7 mouse cellular contexts compared by ENCODE assay signal in the genomic region with DNA sequence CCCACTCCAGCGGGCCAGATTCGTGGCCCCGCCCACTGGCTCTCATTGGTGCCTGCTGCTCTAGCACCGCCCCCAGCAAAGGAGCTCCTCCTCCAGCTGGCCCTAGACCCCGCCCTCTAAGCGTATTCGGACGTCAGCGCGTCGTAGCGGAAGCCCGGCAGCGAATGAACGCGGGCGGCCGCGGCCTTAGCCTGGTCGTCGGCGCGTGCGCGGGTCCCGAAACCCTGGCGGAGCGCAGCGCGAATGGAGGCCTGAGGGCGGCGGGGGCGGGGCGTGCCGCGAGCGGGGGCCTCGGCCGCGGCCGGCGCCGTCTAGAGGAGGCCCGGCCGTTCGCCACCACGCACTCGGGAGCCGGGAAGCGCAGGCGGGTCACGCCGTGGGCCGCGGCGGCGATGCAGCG. TPM values are rescaled to one million over a fixed set of nuclear protein-coding genes. Genes with fewer than 3 reads are reported as not detected.
DNase-seq lines count a peak whose midpoint lies in the region; ATAC-seq lines count a peak whose summit lies in the region.

A gene (plus strand): TSS at position 157 of the 400 bp plus-strand sequence.

- H3K4me1 ChIP-seq in embryonic facial prominence, embryonic 12.5 days: peaks cover 19% of the 10 kb centered on the region
- H3K4me1 ChIP-seq in limb, embryonic 11.5 days (ENCODE audit: control insufficient read depth, insufficient read depth, low read length): peaks cover 12% of the 10 kb centered on the region
- peaks cover 20% of the 10 kb centered on the region for H3K4me1 ChIP-seq in midbrain, embryonic 14.5 days (ENCODE audit: control insufficient read depth, insufficient read depth, low read length)

- peak within 1 kb of the TSS; percentile 76 for H3K4me2 ChIP-seq in embryonic facial prominence, embryonic 12.5 days (replicated peaks)
- H3K4me2 ChIP-seq in limb, embryonic 11.5 days (ENCODE audit: low read depth, severe bottlenecking): peak within 1 kb of the TSS; percentile 51
- peak within 1 kb of the TSS; percentile 80 for H3K4me2 ChIP-seq in midbrain, embryonic 14.5 days (ENCODE audit: low read length)

- peak within 1 kb of the TSS; percentile 78 for H3K4me3 ChIP-seq in embryonic facial prominence, embryonic 12.5 days
- H3K4me3 ChIP-seq in limb, embryonic 11.5 days (ENCODE audit: low read depth, low read length): peak within 1 kb of the TSS; percentile 72
- H3K4me3 ChIP-seq in midbrain, embryonic 14.5 days (replicated peaks; ENCODE audit: low read depth, low read length): peak within 1 kb of the TSS; percentile 79

- peak within 1 kb of the TSS; percentile 88 for H3K27ac ChIP-seq in embryonic facial prominence, embryonic 12.5 days
- peak within 1 kb of the TSS; percentile 78 for H3K27ac ChIP-seq in limb, embryonic 11.5 days (replicated peaks; ENCODE audit: low read depth, low read length)
- peak within 1 kb of the TSS; percentile 77 for H3K27ac ChIP-seq in midbrain, embryonic 14.5 days (replicated peaks; ENCODE audit: low read depth, low read length)

- H3K27me3 ChIP-seq in embryonic facial prominence, embryonic 12.5 days: no peaks in the 10 kb centered on the region
- no peaks in the 10 kb centered on the region for H3K27me3 ChIP-seq in limb, embryonic 11.5 days (ENCODE audit: control insufficient read depth, insufficient read depth, low read length)
- H3K27me3 ChIP-seq in midbrain, embryonic 14.5 days (ENCODE audit: control insufficient read depth, insufficient read depth, low read length): no peaks in the 10 kb centered on the region

- H3K9me3 ChIP-seq in embryonic facial prominence, embryonic 12.5 days: no peaks in the 10 kb centered on the region
- H3K9me3 ChIP-seq in limb, embryonic 11.5 days (ENCODE audit: control insufficient read depth, low read length): no peaks in the 10 kb centered on the region
- no peaks in the 10 kb centered on the region for H3K9me3 ChIP-seq in midbrain, embryonic 14.5 days (ENCODE audit: control insufficient read depth, low read length)

- H3K36me3 ChIP-seq in embryonic facial prominence, embryonic 12.5 days: no peaks in the 10 kb centered on the region
- no peaks in the 10 kb centered on the region for H3K36me3 ChIP-seq in limb, embryonic 11.5 days (ENCODE audit: control insufficient read depth, insufficient read depth, low read length)
- no peaks in the 10 kb centered on the region for H3K36me3 ChIP-seq in midbrain, embryonic 14.5 days (ENCODE audit: control insufficient read depth, insufficient read depth, low read length)

- DNase-seq in adrenal gland, postnatal 25 days: peak; percentile 99
- peak; percentile 100 for DNase-seq in heart, adult 11 months
- DNase-seq in kidney, adult 18-20 months: peak; percentile 99
- DNase-seq in limb, embryonic 11.5 days (ENCODE audit: low spot score): peak; percentile 98
- peak; percentile 99 for DNase-seq in midbrain, embryonic 14.5 days
- peak; percentile 98 to 99 for DNase-seq in spleen, adult 18-20 months

- peak; percentile 97 for ATAC-seq in embryonic facial prominence, embryonic 12.5 days (ENCODE audit: insufficient number of reproducible peaks, insufficient read depth, low FRiP score, low TSS enrichment)
- peak; percentile 95 for ATAC-seq in limb, embryonic 11.5 days (ENCODE audit: insufficient number of reproducible peaks, low FRiP score, low TSS enrichment, low read depth)
- ATAC-seq in midbrain, embryonic 14.5 days (ENCODE audit: low FRiP score, low TSS enrichment): peak; percentile 99

- WGBS in embryonic facial prominence, embryonic 12.5 days: under 1% methylated on average over 46 of the region's 58 CpGs
- under 1% methylated on average over 51 of the region's 58 CpGs for WGBS in limb, embryonic 11.5 days
- WGBS in midbrain, embryonic 14.5 days: under 1% methylated on average over 42 of the region's 58 CpGs

- peak within 1 kb of the TSS; percentile 89 for H3K9ac ChIP-seq in embryonic facial prominence, embryonic 12.5 days
- peak within 1 kb of the TSS; percentile 89 for H3K9ac ChIP-seq in limb, embryonic 11.5 days (ENCODE audit: low read length)
- H3K9ac ChIP-seq in midbrain, embryonic 14.5 days (replicated peaks; ENCODE audit: low read length): peak within 1 kb of the TSS; percentile 77

RNA-seq across cellular contexts. Expression of the gene that starts here (rescaled TPM):
- total RNA-seq in adrenal gland, postnatal 25 days (2021): 23.9 and 28.6 TPM in 2 replicates
- polyA plus RNA-seq in embryonic facial prominence, embryonic 12.5 days (2016; fragmentation: Nextera tagmentation; extraction: Ambion mirVana): 35.3 and 42.1 TPM in 2 replicates
- polyA plus RNA-seq in limb, embryonic 11.5 days (2014; fragmentation: Nextera tagmentation; extraction: Ambion mirVana): 36.6 and 42.1 TPM in 2 replicates
- 18.0 and 18.4 TPM in 2 replicates for polyA plus RNA-seq in midbrain, embryonic 14.5 days (2014; fragmentation: Nextera tagmentation; extraction: Ambion mirVana)

Comparison
In these comparisons a context has a peak if more than half of its experiments do, and no peak if none do; other contexts are left out.
1. Peak in every context shown above with its lines: DNase-seq, ATAC-seq, H3K4me3 ChIP-seq and H3K27ac ChIP-seq.